Mouse (Mus musculus) bone marrow macrophage, adult 2 months (primary cell): ENCODE results near the gene Supt4a. TPM values are rescaled to one million over a fixed set of nuclear protein-coding genes. Genes with fewer than 3 reads are reported as not detected.
A peak's percentile ranks its signal among the peaks of the same experiment; 100 is the strongest.

Source experiments
- H3K27ac ChIP-seq: 2 replicates; pipeline ENCODE4 v1.5.1; 2012; ENCODE audit warnings: low read depth, low read length; ENCODE audit not compliant: insufficient read depth
- H3K4me1 ChIP-seq: 2 replicates; pipeline ENCODE4 v1.6.1; 2012; ENCODE audit warnings: low read length; ENCODE audit not compliant: control insufficient read depth, insufficient read depth
- H3K4me3 ChIP-seq: 2 replicates; pipeline ENCODE4 v1.5.1; 2012; ENCODE audit warnings: mild to moderate bottlenecking, low read length, moderate library complexity; ENCODE audit not compliant: insufficient read depth
- CTCF ChIP-seq: IDR thresholded peaks from 2 replicates; pipeline ENCODE4 v1.5.1; 2012; ENCODE audit warnings: low read depth, mild to moderate bottlenecking, low read length, moderate library complexity
- POLR2A ChIP-seq: IDR thresholded peaks from 2 replicates; pipeline ENCODE4 v1.6.1; 2012; ENCODE audit warnings: mild to moderate bottlenecking, low read depth, low read length, borderline replicate concordance
- polyA plus RNA-seq: library from polyadenylated mRNA; stranded (reverse); fragments of >200 nt; gene quantifications from 2 replicates; pipeline ENCODE4 v1.2.4, GENCODE M21; 2012; ENCODE audit not compliant: missing spikeins, insufficient read depth, insufficient read length

Gene Supt4a
- polyA plus RNA-seq = 136 and 142 TPM in 2 replicates

- H3K4me3 ChIP-seq = peak within 1 kb of the TSS; percentile 81
Observed at GRCm38 (mm10) chr11:87737175-87737740, at the start of gene Supt4a. Gene Supt4a, plus strand, starts transcription at chr11:87737552.

DNA sequence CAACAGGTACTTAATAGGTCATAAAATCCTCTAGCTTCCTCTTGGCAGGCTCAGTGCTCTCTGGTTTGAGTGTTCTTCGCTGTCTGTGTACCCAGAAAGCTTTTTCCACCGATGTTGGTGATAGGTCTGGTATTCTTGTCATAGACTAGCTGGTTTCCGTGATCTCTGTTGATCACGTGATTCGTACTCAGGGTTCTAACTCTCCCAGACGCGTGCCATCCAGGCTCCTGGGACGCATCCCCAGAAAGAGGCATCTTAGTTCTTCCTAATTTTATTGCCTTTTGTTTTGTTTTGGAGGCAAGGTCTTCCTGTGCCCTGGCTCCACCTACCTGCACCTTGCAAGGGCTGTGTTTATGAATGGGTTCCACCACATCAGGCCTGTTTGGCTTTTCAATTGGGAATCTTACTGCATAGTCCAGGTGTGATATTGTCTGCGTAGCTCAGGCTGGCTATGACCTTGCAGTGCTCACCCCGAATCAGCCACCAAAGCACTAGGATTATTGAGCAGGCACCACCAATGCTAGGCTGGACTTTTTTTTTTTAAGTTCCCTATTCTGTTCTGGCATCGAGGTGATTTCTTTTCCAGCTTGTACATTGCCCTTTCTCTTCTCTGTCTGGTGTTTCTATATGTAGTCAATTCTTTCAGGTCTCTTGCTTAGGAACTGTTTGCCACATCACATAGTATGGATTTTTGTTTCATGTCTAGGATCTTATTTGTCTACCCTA lies 48.7 kb upstream of the Supt4a start:
- no peak overlapping the region for H3K27ac ChIP-seq
- no peak for TF ChIP-seq POLR2A
- TF ChIP-seq CTCF = no peak
- peaks cover 9% of the 10 kb centered on the region for H3K4me1 ChIP-seq
- no peak overlapping the region for H3K4me3 ChIP-seq

More at GRCm38 (mm10) chr11:87737175-87737740, at the start of gene Supt4a:
- no peak; the same call in 1 of the 2 replicates for TF ChIP-seq POLR2A
- TF ChIP-seq CTCF = no peak
- peak within 1 kb of the TSS; percentile 58 for H3K27ac ChIP-seq
- H3K4me1 ChIP-seq = peaks cover 3% of the 10 kb centered on the region; the same call in 1 of the 2 replicates

DNA sequence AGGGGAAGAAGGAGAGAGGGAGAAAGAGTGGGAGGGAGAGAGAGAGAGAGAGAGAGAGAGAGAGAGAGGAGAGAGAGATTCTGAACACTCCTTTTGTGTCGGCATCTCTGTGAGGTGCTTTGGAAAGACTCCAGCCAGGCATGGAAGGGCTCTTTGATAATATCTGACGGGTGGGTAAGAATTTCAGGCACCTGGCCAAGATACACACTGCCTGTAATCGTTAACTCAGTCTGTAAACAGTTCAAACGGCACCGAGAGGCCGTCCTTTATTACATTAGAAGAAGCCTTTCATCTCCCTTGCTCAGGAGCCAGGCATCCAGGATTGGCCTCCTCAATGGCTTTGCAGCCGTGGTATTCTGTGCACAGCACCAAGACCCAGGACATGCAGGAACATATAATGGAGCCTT lies 47.9 kb upstream of the Supt4a start:
- Histone ChIP-seq H3K27ac (no peak overlapping the region), H3K4me1 (peaks cover 9% of the 10 kb centered on the region), H3K4me3 (no peak overlapping the region)
- TF ChIP-seq POLR2A (no peak), CTCF (no peak)

DNA sequence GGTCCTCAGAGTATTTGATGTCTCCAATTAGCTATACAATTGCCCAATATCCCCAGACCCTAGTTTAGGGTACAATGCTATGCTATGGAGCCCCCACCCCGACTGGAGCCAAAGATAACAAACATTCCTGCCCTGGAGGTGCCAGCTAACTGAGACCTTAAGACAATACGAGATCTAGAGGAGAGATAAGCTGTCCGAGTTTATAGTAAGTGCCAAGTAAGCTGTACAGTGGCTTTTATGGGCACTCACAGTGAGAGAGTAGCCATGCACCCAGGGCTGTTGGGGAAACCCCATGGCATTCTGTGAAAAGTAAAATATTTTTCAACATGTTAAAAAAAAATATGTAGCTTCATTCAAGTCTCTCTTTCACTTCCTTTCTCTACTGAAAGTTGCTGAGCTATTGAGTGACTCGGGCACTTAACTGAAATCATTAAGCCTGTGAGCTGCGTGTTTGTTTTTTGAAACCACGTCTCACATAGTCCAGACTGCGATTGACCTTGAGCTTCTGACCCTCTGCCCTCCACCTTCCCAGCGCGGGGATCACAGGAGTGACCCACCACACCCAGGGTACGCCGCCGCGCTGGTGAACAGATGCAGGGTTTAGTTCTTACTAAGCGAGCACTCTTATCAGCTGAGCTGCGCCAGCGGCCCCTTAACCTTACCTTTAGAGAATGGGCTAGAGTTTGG lies 47.2 kb upstream of the Supt4a start:
- Histone ChIP-seq H3K4me3 (no peak overlapping the region), H3K27ac (no peak overlapping the region), H3K4me1 (peaks cover 9% of the 10 kb centered on the region)
- no peak for TF ChIP-seq CTCF
- TF ChIP-seq POLR2A = no peak

- Histone ChIP-seq H3K4me1 (no peaks in the 10 kb centered on the region), H3K27ac (no peak overlapping the region), H3K4me3 (no peak overlapping the region)
- TF ChIP-seq POLR2A = no peak
- no peak for TF ChIP-seq CTCF
Observed at GRCm38 (mm10) chr11:87697131-87697682, 40.1 kb upstream of the Supt4a start.

DNA sequence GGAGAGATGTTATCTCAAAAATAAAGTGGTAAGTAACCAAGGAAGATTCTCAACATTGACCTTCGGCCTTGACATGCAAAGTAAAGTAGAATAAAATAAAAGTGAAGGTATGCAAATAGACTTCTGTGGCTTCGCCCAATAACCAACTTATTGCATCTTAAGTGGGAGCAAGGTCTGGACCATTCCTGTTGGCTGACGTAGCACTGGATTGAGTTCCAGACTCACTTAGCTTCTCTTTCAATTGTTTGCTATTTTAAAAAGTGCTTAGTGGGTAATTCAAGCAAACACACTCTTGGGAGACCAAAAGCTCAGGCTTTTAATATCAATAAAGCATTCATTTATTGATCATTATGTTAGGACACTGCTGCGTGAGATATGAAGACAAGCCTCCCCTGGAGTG lies 39.2 kb upstream of the Supt4a start:
- no peak for TF ChIP-seq POLR2A
- no peak for TF ChIP-seq CTCF
- no peaks in the 10 kb centered on the region for H3K4me1 ChIP-seq
- no peak overlapping the region for H3K4me3 ChIP-seq
- no peak overlapping the region for H3K27ac ChIP-seq

- H3K27ac ChIP-seq = no peak overlapping the region
- H3K4me3 ChIP-seq = no peak overlapping the region
- no peaks in the 10 kb centered on the region for H3K4me1 ChIP-seq
- no peak for TF ChIP-seq CTCF
- TF ChIP-seq POLR2A = no peak
Observed at GRCm38 (mm10) chr11:87701108-87701507, 36.2 kb upstream of the Supt4a start.

DNA sequence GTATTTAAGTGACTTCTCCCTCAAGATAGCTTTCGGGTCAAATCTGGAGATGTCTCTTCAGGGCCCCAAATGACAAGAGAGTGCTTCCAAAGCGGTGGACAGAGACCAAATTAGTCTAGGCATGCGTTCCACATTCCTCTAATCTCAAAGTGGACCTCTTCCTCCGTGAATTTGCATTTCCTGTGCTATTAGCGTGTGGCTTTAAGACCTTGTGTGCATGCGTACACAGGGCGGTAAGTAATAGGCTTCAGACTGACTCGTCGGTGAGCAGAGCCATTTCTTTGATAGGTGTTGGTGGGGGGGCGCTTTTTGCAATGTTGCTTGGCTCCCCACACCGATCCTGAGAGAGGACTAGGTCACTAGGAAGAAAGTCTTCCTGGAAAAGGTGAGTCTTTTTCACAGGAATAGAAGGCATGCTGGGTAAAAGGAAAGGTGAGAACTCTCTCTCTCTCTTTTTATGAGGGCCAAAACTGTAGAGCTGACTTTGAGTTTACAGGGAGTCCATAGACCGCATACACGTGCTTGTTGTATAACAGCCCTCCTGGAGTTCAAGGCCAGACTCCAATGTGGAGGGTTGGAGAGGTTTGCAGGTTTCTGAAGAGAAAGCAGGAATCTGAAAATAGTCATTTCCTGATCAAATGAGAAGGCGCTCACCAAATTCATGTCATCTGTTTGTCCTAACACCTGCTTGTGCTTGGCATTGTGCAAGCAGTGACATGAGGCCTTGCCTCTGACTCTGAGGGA lies 35.3 kb upstream of the Supt4a start:
- Histone ChIP-seq H3K4me1 (no peaks in the 10 kb centered on the region), H3K27ac (no peak overlapping the region), H3K4me3 (no peak overlapping the region)
- no peak for TF ChIP-seq POLR2A
- no peak for TF ChIP-seq CTCF

GRCm38 (mm10) chr11:87703654-87704053 lies 33.7 kb upstream of the Supt4a start:
- H3K27ac ChIP-seq = no peak overlapping the region
- no peak for TF ChIP-seq CTCF
- no peak for TF ChIP-seq POLR2A
- no peak overlapping the region for H3K4me3 ChIP-seq
- H3K4me1 ChIP-seq = no peaks in the 10 kb centered on the region
